Mouse (Mus musculus): Measurements from ENCODE around the gene Coq8a.

Gene Coq8a

DNA sequence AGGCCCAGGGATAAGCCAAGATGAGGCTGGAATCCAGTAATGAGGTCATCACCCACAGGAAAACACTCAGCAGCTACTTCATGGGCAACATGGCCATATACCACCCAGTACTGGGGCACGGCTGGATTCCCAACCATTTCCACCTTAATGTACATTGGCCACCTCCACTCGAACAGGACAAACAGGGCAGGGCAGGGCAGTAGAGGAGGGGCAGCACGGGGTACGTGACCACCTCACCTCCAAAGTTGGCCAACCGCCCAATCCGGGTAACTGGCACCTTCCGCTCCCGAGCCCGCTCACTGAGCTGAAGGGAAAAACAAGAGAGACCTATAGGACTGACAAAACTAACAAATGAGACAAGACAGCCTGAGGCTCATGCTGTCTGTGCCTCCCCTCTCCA is 21.1 kb downstream of the Coq8a start:
- no peak for ATAC-seq (ENCODE audit: insufficient number of reproducible peaks, low FRiP score, low TSS enrichment)

DNA sequence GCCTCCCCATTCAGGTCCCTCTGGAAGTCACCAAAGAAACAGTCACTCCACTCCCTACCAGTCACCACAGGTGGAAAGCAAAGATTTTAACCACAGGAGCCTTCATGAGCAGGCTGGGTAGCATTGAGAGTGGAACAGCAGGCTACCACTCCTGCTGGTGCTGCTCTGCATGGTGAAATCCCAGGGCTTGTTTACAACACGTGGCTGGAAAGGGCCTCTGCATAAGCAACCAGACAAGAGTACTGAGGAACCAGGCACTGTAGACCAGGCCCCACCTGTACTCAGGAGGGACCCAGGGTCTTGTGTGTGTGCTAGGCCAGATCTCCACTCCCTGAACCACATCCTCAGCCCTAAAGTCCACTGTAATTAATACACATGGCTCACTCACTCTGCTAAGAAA is 22.6 kb downstream of the Coq8a start:
- ATAC-seq (ENCODE audit: insufficient number of reproducible peaks, low FRiP score, low TSS enrichment) = no peak

GRCm38 (mm10) chr1:180175635-180176034 is 23.8 kb downstream of the Coq8a start:
- ATAC-seq (ENCODE audit: insufficient number of reproducible peaks, low FRiP score, low TSS enrichment) = no peak

DNA sequence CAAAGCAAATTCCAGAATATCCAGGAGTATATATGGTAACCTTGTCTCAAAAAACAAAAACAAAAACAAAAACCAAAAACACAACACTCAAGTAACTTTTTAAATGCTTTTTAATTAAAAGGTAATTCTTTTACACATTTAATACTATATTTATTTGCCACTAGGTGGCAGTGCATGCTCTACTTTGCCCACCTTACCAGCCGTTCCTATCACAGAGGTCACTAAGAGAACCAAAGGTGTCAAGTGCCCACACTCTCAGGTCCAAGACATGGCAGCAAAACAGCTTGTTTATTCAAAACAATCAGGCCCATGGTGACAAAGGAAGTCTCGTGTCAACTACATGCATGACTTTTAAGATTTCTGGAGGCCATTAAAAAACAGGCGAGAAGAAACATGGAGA is 24.2 kb downstream of the Coq8a start:
- no peak for ATAC-seq (ENCODE audit: insufficient number of reproducible peaks, low FRiP score, low TSS enrichment)

GRCm38 (mm10) chr1:180174718-180175117 is 24.7 kb downstream of the Coq8a start:
- ATAC-seq (ENCODE audit: insufficient number of reproducible peaks, low FRiP score, low TSS enrichment) = no peak

DNA sequence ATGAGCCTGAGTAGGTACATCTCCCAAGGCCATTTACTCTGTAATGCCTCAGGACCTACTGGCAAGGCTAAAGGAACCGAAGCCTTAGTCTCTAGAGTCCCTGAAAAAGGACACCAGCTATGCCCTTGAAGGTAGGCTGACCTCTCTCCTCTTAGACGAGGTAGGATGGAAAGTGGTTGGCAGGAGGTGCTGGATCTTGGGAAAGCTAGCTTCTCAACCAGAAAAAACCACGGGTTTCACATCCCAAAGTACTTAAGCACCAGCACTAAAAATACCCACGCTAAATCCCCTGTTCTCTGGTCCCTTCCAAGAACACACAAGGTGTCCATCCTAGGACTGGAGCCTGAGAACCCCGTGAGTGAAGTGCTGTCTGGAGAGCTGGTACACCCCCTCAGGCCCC is 26.4 kb downstream of the Coq8a start:
- ATAC-seq (ENCODE audit: insufficient number of reproducible peaks, low FRiP score, low TSS enrichment) = no peak

DNA sequence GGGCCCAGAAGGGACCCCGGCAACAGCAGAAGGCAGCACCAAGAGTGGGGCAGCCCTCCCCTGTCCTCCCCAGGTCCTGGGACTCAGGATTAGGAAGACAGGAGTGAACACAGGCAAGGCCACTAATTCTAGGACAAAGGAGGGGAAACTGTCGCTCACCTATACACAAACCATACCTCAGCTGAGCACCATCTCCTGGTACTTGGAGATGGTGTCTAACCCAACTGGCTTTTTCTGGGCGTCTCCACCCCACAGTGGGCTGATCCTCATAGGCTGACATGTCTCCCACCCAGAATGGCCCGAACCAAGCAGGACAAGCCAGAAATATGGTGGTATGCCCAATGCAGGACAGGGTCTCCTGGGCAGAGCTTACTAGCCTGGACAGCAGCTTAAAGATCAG is 26.8 kb downstream of the Coq8a start:
- ATAC-seq (ENCODE audit: insufficient number of reproducible peaks, low FRiP score, low TSS enrichment) = no peak

DNA sequence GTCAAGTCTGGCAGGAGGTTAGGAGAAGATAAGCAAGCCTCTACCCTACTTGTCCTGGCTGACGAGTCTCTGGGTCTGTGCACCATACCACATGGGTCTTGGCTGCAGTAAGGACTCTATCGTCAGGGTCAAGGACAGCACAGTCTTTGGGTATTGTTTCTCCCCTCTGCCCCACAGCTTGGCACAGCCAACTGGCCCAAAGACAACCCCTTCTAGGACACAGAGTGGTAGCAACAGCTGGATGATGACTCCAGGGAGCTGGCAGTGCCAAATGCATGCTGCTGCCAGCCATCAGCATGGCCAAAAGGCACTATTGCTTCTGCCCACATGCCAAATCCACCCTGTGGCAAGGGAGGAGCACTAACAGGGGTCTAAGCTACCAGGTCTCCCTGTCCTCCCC is 27.5 kb downstream of the Coq8a start:
- no peak for ATAC-seq (ENCODE audit: insufficient number of reproducible peaks, low FRiP score, low TSS enrichment)

DNA sequence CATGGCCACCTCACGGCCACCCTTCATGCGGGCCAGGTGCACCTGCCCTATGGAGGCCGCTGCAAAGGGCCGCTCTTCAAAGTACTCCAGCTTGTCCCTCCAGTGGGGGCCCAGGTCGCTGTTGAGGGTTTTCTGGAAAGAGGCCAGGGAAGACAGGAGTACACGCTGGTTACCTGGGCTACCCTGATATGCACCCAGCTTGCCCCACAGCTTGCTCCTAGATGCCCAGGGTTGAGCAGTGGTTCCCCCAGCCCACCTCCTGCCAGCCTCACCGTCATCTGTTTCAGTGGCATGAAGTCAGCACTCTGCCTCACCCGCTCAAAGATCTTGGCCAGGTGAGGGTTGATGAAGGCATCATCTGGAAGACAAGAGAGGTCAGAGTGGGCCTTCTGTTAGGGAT is 29.3 kb downstream of the Coq8a start:
- no peak for ATAC-seq (ENCODE audit: insufficient number of reproducible peaks, low FRiP score, low TSS enrichment)

- no peak for ATAC-seq (ENCODE audit: insufficient number of reproducible peaks, low FRiP score, low TSS enrichment)
Measured at GRCm38 (mm10) chr1:180169161-180169560, 30.2 kb downstream of the Coq8a start.

- peak; percentile 43; the same call in 1 of the 2 replicates for ATAC-seq (ENCODE audit: insufficient number of reproducible peaks, low FRiP score, low TSS enrichment)
Measured at GRCm38 (mm10) chr1:180168294-180168693, 31.1 kb downstream of the Coq8a start.

DNA sequence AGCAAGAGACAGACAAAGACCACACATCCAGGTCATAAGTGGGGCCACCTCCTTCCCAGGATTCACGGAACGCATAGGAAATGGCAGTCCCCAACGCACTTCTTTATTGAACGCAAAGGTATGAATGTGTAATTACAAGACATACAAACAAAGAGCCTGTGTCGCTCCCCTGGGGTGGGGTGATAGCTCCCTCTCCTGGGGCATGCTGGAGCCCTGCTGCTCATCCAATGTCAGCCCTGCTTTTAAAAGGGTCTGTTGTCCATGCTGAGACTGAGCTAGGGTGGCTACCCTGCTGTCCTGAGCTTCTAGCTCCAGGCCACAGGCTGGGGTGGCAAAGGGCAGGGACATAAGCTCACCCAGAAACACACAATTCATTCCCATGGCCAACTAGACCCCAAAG is 32.9 kb downstream of the Coq8a start:
- ATAC-seq (ENCODE audit: insufficient number of reproducible peaks, low FRiP score, low TSS enrichment) = no peak

DNA sequence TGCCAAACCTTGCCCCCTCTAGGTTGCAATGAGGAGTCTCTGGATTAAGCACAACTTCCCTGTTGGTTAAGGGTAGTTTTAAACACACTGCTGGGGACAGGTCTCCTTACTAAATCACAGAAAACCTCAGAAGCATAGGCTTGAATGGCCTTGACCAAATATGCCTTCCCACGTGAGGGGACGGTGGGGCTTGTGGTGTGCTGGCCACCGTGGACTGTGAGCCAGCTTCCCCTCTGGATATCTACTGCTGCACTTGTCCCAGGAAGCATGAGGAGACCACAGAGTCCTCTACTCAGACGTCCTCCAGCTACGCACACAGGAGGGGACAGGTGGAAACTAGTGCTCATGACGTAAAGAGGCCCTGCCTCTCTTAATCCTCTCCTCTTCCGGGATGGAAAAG is 36.4 kb downstream of the Coq8a start:
- ATAC-seq (ENCODE audit: insufficient number of reproducible peaks, low FRiP score, low TSS enrichment) = no peak

- no peak for ATAC-seq (ENCODE audit: insufficient number of reproducible peaks, low FRiP score, low TSS enrichment)
Measured at GRCm38 (mm10) chr1:180161566-180162355, 37.6 kb downstream of the Coq8a start.

- no peak for ATAC-seq (ENCODE audit: insufficient number of reproducible peaks, low FRiP score, low TSS enrichment)
Measured at GRCm38 (mm10) chr1:180161160-180161559, 38.2 kb downstream of the Coq8a start.

DNA sequence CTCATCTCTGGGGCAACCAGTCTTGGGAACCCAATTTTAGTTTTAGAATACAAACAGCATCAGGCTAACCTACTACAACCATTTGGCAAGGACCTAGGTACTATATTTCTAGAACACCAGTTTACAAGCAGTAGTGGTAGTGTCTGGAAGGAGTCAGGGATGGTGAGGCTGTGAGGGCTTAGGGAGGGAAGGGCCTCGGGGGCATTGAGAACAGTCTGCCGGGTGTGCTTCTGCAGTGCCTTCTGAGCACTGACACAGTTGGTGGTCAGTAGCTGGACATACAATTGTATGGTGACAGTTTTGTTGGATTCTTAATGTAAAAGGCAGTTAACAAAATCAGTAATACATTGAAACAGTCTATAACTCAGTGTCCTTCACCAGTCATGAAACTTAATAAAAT is 38.9 kb downstream of the Coq8a start:
- no peak for ATAC-seq (ENCODE audit: insufficient number of reproducible peaks, low FRiP score, low TSS enrichment)

GRCm38 (mm10) chr1:180158648-180159047 is 40.8 kb downstream of the Coq8a start:
- ATAC-seq (ENCODE audit: insufficient number of reproducible peaks, low FRiP score, low TSS enrichment) = no peak

DNA sequence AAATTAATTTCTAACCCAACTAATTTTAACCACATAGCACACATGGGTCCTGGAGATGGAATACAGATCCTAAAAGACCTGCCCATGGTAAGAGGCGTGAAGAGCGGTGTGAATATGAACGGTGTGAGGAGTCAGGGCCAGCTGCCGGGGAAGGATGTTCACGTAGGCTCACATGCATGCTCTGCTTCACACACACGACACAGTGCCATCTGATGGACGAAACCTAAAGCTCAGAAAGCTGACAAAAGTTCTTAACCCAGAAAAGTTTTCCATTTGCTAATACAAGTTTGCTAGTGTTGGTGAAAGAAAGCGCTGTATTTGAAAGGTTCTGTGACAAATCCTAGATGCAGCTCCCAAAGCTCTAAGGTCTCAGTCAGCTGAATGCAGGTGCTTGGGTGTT is 48.2 kb downstream of the Coq8a start:
- no peak for ATAC-seq (ENCODE audit: insufficient number of reproducible peaks, low FRiP score, low TSS enrichment)

GRCm38 (mm10) chr1:180148563-180148962 is 50.8 kb downstream of the Coq8a start:
- no peak for ATAC-seq (ENCODE audit: insufficient number of reproducible peaks, low FRiP score, low TSS enrichment)

GRCm38 (mm10) chr1:180148036-180148435 is 51.4 kb downstream of the Coq8a start:
- no peak for ATAC-seq (ENCODE audit: insufficient number of reproducible peaks, low FRiP score, low TSS enrichment)

DNA sequence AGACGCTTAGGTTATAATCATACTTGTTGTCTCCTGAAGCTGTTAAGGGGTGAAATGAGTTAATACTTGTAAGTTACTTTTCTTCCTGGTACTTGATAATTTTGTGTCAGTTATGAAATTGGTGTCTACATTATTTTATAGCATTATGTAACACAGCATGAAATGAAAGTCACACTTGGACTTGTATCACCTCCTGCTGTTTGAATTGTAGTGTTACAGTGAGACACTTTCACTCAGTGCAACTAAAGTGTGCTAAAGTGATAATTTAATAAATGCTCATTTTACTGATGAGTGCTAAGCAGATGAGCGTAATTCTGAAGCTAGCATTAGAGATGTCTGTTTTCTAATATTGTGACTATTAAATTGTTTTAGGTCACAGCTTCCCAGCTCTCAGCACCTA is 58.4 kb downstream of the Coq8a start:
- no peak for ATAC-seq (ENCODE audit: insufficient number of reproducible peaks, low FRiP score, low TSS enrichment)

DNA sequence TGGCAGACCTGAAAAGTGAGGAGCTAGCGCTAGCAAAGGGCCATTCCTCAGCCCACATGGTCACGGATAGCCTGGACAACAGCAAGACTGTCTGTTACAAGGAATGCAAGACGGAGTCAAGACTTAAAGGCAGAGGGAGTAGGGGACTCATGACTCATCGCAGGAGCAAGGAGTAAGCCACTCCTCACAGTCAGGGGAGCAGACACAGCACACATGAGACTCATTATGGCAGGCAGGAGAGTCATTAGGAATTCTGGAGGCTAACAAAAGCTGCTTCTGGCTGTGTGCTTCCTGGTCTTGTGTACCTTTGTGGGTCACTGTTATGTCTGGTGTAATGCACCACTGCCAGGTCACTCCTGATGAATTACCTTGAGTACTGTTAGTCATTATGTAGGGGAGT is 60.2 kb downstream of the Coq8a start:
- no peak for ATAC-seq (ENCODE audit: insufficient number of reproducible peaks, low FRiP score, low TSS enrichment)

GRCm38 (mm10) chr1:180132187-180132586 is 67.2 kb downstream of the Coq8a start:
- ATAC-seq (ENCODE audit: insufficient number of reproducible peaks, low FRiP score, low TSS enrichment) = no peak

Data from cerebellum, adult (tissue).